Mouse (Mus musculus) CH12.LX (cell line): Measurements from ENCODE around the gene Nudt15. TPM values are rescaled to one million over a fixed set of nuclear protein-coding genes. Genes with fewer than 3 reads are reported as not detected.
"Not testable (repeated sequence)": the region's sequence is repeated elsewhere in the genome, so short reads cannot be mapped to it uniquely, and the experiment has no call there.

ENCODE experiments used
- DNase-seq: peaks from one replicate; pipeline ENCODE4 v3.0.0-alpha.2; 2013; ENCODE audit errors: extremely low read depth
- H3K27ac ChIP-seq: 2 replicates; pipeline ENCODE4 v1.5.1; 2012; ENCODE audit warnings: low read depth, mild to moderate bottlenecking, control low read depth, moderate library complexity; ENCODE audit not compliant: insufficient read depth
- H3K27me3 ChIP-seq: replicated peaks from 2 replicates; pipeline ENCODE3; 2012; ENCODE audit warnings: inconsistent platforms
- H3K36me3 ChIP-seq, 2 experiments: replicated peaks in 1 of 2; 2 replicates each; pipeline versions ENCODE3 to v1.6.1; 2012; ENCODE audit warnings: inconsistent platforms in 1 of 2, low read length in 1 of 2, mild to moderate bottlenecking in 1 of 2, mixed read lengths in 1 of 2, moderate library complexity in 1 of 2; ENCODE audit not compliant: control insufficient read depth in 1 of 2, insufficient read depth in 1 of 2
- H3K4me1 ChIP-seq, 2 experiments: 2 replicates each; pipeline ENCODE4 v1.6.1; 2012; ENCODE audit warnings: inconsistent platforms in 1 of 2, moderate library complexity in 1 of 2; ENCODE audit not compliant: insufficient read depth in 2 of 2, control insufficient read depth in 1 of 2
- H3K4me2 ChIP-seq: 2 replicates; pipeline ENCODE4 v1.6.1; 2012; ENCODE audit warnings: low read depth, mild to moderate bottlenecking, control low read depth; ENCODE audit not compliant: poor library complexity, insufficient read depth, severe bottlenecking
- H3K4me3 ChIP-seq, 3 experiments: fragments of 150-350 bp in 1 of 3; sonication (generic) in 1 of 3; replicated peaks in 1 of 3; 2 replicates each; pipeline versions ENCODE3 to v1.5.1; 2011 to 2012; ENCODE audit warnings: low read depth in 2 of 3, low read length in 2 of 3, mild to moderate bottlenecking in 2 of 3, moderate library complexity in 2 of 3, control low read depth in 1 of 3, improper control_type of control experiment in 1 of 3, inconsistent platforms in 1 of 3, mixed read lengths in 1 of 3; ENCODE audit not compliant: poor library complexity in 1 of 3
- H3K79me2 ChIP-seq: replicated peaks from 2 replicates; pipeline ENCODE4 v1.6.1; 2012; ENCODE audit warnings: mild to moderate bottlenecking, moderate library complexity; ENCODE audit not compliant: control insufficient read depth, poor library complexity, insufficient read depth, severe bottlenecking; ENCODE audit errors: extremely low read depth
- H3K9ac ChIP-seq: 2 replicates; pipeline ENCODE4 v1.6.1; 2012; ENCODE audit warnings: low read depth, mild to moderate bottlenecking, control low read depth, moderate library complexity; ENCODE audit not compliant: insufficient read depth
- H3K9me3 ChIP-seq: replicated peaks from 2 replicates; pipeline ENCODE3; 2012; ENCODE audit warnings: low read length, inconsistent platforms, mixed read lengths
- CHD1 ChIP-seq: IDR thresholded peaks from 2 replicates; pipeline ENCODE4 v1.6.1; 2012; ENCODE audit warnings: low read depth, low read length, improper control_type of control experiment, inconsistent platforms
- CTCF ChIP-seq, 2 experiments: IDR thresholded peaks in 1 of 2; conservative IDR thresholded peaks in 1 of 2; 2 replicates each; pipeline ENCODE4 v1.5.1; 2011 to 2012; ENCODE audit warnings: low read depth in 2 of 2, low read length in 2 of 2, improper control_type of control experiment in 1 of 2, inconsistent platforms in 1 of 2, mild to moderate bottlenecking in 1 of 2, moderate library complexity in 1 of 2
- E2F4 ChIP-seq: IDR thresholded peaks from 2 replicates; pipeline ENCODE4 v1.6.1; 2011; ENCODE audit warnings: low read depth, low read length, improper control_type of control experiment; ENCODE audit not compliant: insufficient replicate concordance
- ELF1 ChIP-seq: IDR thresholded peaks from 2 replicates; pipeline ENCODE4 v1.6.1; 2014; ENCODE audit warnings: low read depth, mild to moderate bottlenecking, inconsistent platforms, low read length, improper control_type of control experiment
- EP300 ChIP-seq: IDR thresholded peaks from 2 replicates; pipeline ENCODE4 v1.6.1; 2011; ENCODE audit warnings: low read length, improper control_type of control experiment
- GABPA ChIP-seq: IDR thresholded peaks from 2 replicates; pipeline ENCODE4 v1.6.1; 2012; ENCODE audit warnings: low read depth, low read length, improper control_type of control experiment, inconsistent platforms; ENCODE audit not compliant: insufficient replicate concordance
- JUND ChIP-seq: conservative IDR thresholded peaks from 2 replicates; pipeline ENCODE4 v1.6.1; 2011; ENCODE audit warnings: low read depth, low read length, improper control_type of control experiment
- MAFK ChIP-seq: IDR thresholded peaks from 2 replicates; pipeline ENCODE4 v1.6.1; 2011; ENCODE audit warnings: low read length, improper control_type of control experiment; ENCODE audit not compliant: insufficient replicate concordance
- MAZ ChIP-seq: IDR thresholded peaks from 2 replicates; pipeline ENCODE4 v1.6.1; 2012; ENCODE audit warnings: low read depth, mild to moderate bottlenecking, inconsistent platforms, low read length, improper control_type of control experiment, moderate library complexity
- RAD21 ChIP-seq: IDR thresholded peaks from 2 replicates; pipeline ENCODE4 v1.6.1; 2011; ENCODE audit warnings: low read depth, mild to moderate bottlenecking, low read length, improper control_type of control experiment, moderate library complexity
- RCOR1 ChIP-seq: conservative IDR thresholded peaks from 2 replicates; pipeline ENCODE4 v1.6.1; 2012; ENCODE audit warnings: low read depth, mild to moderate bottlenecking, inconsistent platforms, low read length, improper control_type of control experiment
- TBP ChIP-seq: conservative IDR thresholded peaks from 2 replicates; pipeline ENCODE4 v1.6.1; 2011; ENCODE audit warnings: low read depth, low read length, improper control_type of control experiment
- ZKSCAN1 ChIP-seq: IDR thresholded peaks from 2 replicates; pipeline ENCODE4 v1.6.1; 2012; ENCODE audit warnings: low read depth, inconsistent platforms, low read length, improper control_type of control experiment, borderline replicate concordance
- ZMIZ1 ChIP-seq: IDR thresholded peaks from 2 replicates; pipeline ENCODE4 v1.6.1; 2012; ENCODE audit warnings: low read depth, mild to moderate bottlenecking, inconsistent platforms, low read length, improper control_type of control experiment
- ZNF384 ChIP-seq: IDR thresholded peaks from 2 replicates; pipeline ENCODE4 v1.6.1; 2012; ENCODE audit warnings: low read depth, low read length, improper control_type of control experiment, inconsistent platforms
- dilution Hi-C: fragments of 300-500 bp; cut with MboI; formaldehyde crosslinking; loops from 2 replicates; pipeline ENCODE4 v1.14.3; 2020; ENCODE audit warnings: low sequenced_read_pairs; ENCODE audit not compliant: extremely low pct_unique_long_range_greater_than_20kb, extremely low pct_ligation_motif_present
- in situ Hi-C: fragments of 300-500 bp; cut with MboI; formaldehyde crosslinking; loops from 3 replicates; pipeline ENCODE4 v1.14.3; 2019; ENCODE audit warnings: low sequenced_read_pairs, low pct_ligation_motif_present, low pct_unique_long_range_greater_than_20kb, mixed read lengths
- polyA plus RNA-seq: library from polyadenylated mRNA; unstranded; fragments of >175 nt; gene quantifications from 2 replicates; pipeline ENCODE4 v1.2.1, GENCODE M21; 2012; ENCODE audit warnings: low read depth; ENCODE audit not compliant: insufficient read length
- total RNA-seq, 2 experiments: library from RNA; depleted of rRNA; stranded (reverse); fragments of 300-350 nt in 1 of 2; fragments of >200 nt in 1 of 2; gene quantifications; 2 replicates each; pipeline ENCODE4 v1.2.3; 2012 to 2014

Gene Nudt15
- total and polyA plus RNA-seq, 3 experiments, result 2.5 to 9.0 (median 6.8) TPM

GRCm38 (mm10) chr14:73543781-73544180 lies 4.3 kb downstream of the Nudt15 start:
- no peak for DNase-seq
- H3K79me2 ChIP-seq, result no peaks in the 10 kb centered on the region
- in situ Hi-C loops, result no loop called here
- H3K4me3 ChIP-seq, result no peak overlapping the region
- no peak overlapping the region for H3K27ac ChIP-seq
- no peaks in the 10 kb centered on the region for H3K36me3 ChIP-seq
- peaks cover 0 to 3% of the 10 kb centered on the region in 2 experiments; a peak in 1 of 4 replicates for H3K4me1 ChIP-seq
- dilution Hi-C loops, result no loop called here
- no peaks in the 10 kb centered on the region for H3K9me3 ChIP-seq
- no peaks in the 10 kb centered on the region for H3K27me3 ChIP-seq
- H3K9ac ChIP-seq, result no peak overlapping the region
- TF ChIP-seq CTCF (conservative IDR thresholded peaks at IDR 0.05 in 1 of 2, IDR thresholded peaks at IDR 0.05 in 1 of 2; ENCODE audit: low read depth in 2 of 2, low read length in 2 of 2) (no peak), GABPA (no peak), ELF1 (no peak), RCOR1 (no peak), EP300 (no peak), CHD1 (no peak), RAD21 (no peak), TBP (no peak), E2F4 (no peak)
- no peak overlapping the region for H3K4me2 ChIP-seq

- TF ChIP-seq EP300 (peak; percentile 24; the same call in 1 of the 2 replicates), ZNF384 (peak; percentile 81), ZMIZ1 (no peak)
- Histone ChIP-seq H3K4me1 (peaks cover 6 to 12% of the 10 kb centered on the region in 2 experiments; a peak in 3 of 4 replicates), H3K4me2 (0 out of 2 replicates have a peak overlapping the region, but pooled peaks have one; percentile 49), H3K79me2 (no peaks in the 10 kb centered on the region), H3K27me3 (no peaks in the 10 kb centered on the region), H3K9me3 (no peaks in the 10 kb centered on the region), H3K36me3 (no peaks in the 10 kb centered on the region), H3K4me3 (no peak overlapping the region), H3K27ac (no peak overlapping the region), H3K9ac (0 out of 2 replicates have a peak overlapping the region, but pooled peaks have one; percentile 37)
- in situ Hi-C loops (no loop called here), dilution Hi-C loops (no loop called here)
- no peak for DNase-seq
Observed at GRCm38 (mm10) chr14:73535641-73536040, 12.4 kb downstream of the Nudt15 start.

GRCm38 (mm10) chr14:73533755-73534465 lies 14.1 kb downstream of the Nudt15 start:
- H3K27ac ChIP-seq, result no peak overlapping the region
- H3K4me3 ChIP-seq, result no peak overlapping the region
- H3K27me3 ChIP-seq, result no peaks in the 10 kb centered on the region
- no peak for DNase-seq
- dilution Hi-C loops, result no loop called here
- H3K36me3 ChIP-seq, result no peaks in the 10 kb centered on the region
- H3K79me2 ChIP-seq, result no peaks in the 10 kb centered on the region
- H3K4me1 ChIP-seq, result peaks cover 6 to 12% of the 10 kb centered on the region in 2 experiments; a peak in 3 of 4 replicates
- no peak overlapping the region for H3K9ac ChIP-seq
- no peak overlapping the region for H3K4me2 ChIP-seq
- no peaks in the 10 kb centered on the region for H3K9me3 ChIP-seq
- no peak for TF ChIP-seq JUND
- TF ChIP-seq ZKSCAN1, result no peak
- peak; percentile 78; the same call in 1 of the 2 replicates for TF ChIP-seq MAFK
- TF ChIP-seq ZNF384, result no peak
- no peak for TF ChIP-seq MAZ
- TF ChIP-seq, all 38 proteins: peak for 1
- in situ Hi-C loops, result no loop called here

GRCm38 (mm10) chr14:73528661-73529060 lies 19.4 kb downstream of the Nudt15 start:
- H3K4me1 ChIP-seq, result peaks cover 3 to 13% of the 10 kb centered on the region in 2 experiments; a peak in 2 of 4 replicates
- H3K36me3 ChIP-seq, H3K27me3 ChIP-seq, H3K9ac ChIP-seq, H3K9me3 ChIP-seq, H3K4me2 ChIP-seq, in situ Hi-C loops, H3K79me2 ChIP-seq, H3K4me3 ChIP-seq, dilution Hi-C loops, H3K27ac ChIP-seq, DNase-seq: not testable (repeated sequence)
